Mouse (Mus musculus) right cerebral cortex, postnatal 4 days (tissue): ENCODE data around the gene Cd2ap.
"Not testable (repeated sequence)": the region's sequence is repeated elsewhere in the genome, so short reads cannot be mapped to it uniquely, and the experiment has no call there.

Experiments
- DNase-seq: peaks from one replicate; pipeline ENCODE4 v3.0.0-alpha.2; 2022

The Cd2ap gene

GRCm38 (mm10) chr17:42876001-42876903 lies at the start of gene Cd2ap:
Gene Cd2ap, minus strand, starts transcription at chr17:42876665.
- DNase-seq: peak; percentile 98

- no peak for DNase-seq
Observed at GRCm38 (mm10) chr17:42924731-42925130, 48.3 kb upstream of the Cd2ap start.

GRCm38 (mm10) chr17:42918810-42919209 lies 42.3 kb upstream of the Cd2ap start:
- DNase-seq: no peak

- no peak for DNase-seq
Observed at GRCm38 (mm10) chr17:42914726-42915125, 38.3 kb upstream of the Cd2ap start.

- no peak for DNase-seq
Observed at GRCm38 (mm10) chr17:42912193-42912592, 35.7 kb upstream of the Cd2ap start.

- DNase-seq: no peak
Observed at GRCm38 (mm10) chr17:42910476-42910875, 34.0 kb upstream of the Cd2ap start.

GRCm38 (mm10) chr17:42909376-42909775 lies 32.9 kb upstream of the Cd2ap start:
- DNase-seq: no peak

GRCm38 (mm10) chr17:42908744-42909370 lies 32.4 kb upstream of the Cd2ap start:
- DNase-seq: no peak

GRCm38 (mm10) chr17:42908136-42908535 lies 31.7 kb upstream of the Cd2ap start:
- DNase-seq: no peak

- DNase-seq: not testable (repeated sequence)
Observed at GRCm38 (mm10) chr17:42906456-42906855, 30.0 kb upstream of the Cd2ap start.

GRCm38 (mm10) chr17:42905919-42906318 lies 29.5 kb upstream of the Cd2ap start:
- DNase-seq: no peak

GRCm38 (mm10) chr17:42900795-42901194 lies 24.3 kb upstream of the Cd2ap start:
- no peak for DNase-seq

GRCm38 (mm10) chr17:42887282-42887707 lies 10.8 kb upstream of the Cd2ap start:
- DNase-seq: no peak

GRCm38 (mm10) chr17:42885091-42885501 lies 8.6 kb upstream of the Cd2ap start:
- DNase-seq: no peak

- DNase-seq: no peak
Observed at GRCm38 (mm10) chr17:42884382-42884781, 7.9 kb upstream of the Cd2ap start.

- no peak for DNase-seq
Observed at GRCm38 (mm10) chr17:42883769-42884168, 7.3 kb upstream of the Cd2ap start.

GRCm38 (mm10) chr17:42883315-42883714 lies 6.8 kb upstream of the Cd2ap start:
- no peak for DNase-seq

- DNase-seq: no peak
Observed at GRCm38 (mm10) chr17:42882873-42883272, 6.4 kb upstream of the Cd2ap start.

- DNase-seq: no peak
Observed at GRCm38 (mm10) chr17:42876904-42877425, 500 bp upstream of the Cd2ap start.

GRCm38 (mm10) chr17:42875571-42876000 lies 879 bp downstream of the Cd2ap start:
- DNase-seq: peak; percentile 30

GRCm38 (mm10) chr17:42875015-42875414 lies 1.4 kb downstream of the Cd2ap start:
- no peak for DNase-seq

GRCm38 (mm10) chr17:42870465-42870864 lies 6.0 kb downstream of the Cd2ap start:
- no peak for DNase-seq

GRCm38 (mm10) chr17:42863186-42863585 lies 13.3 kb downstream of the Cd2ap start:
- DNase-seq: no peak

- DNase-seq: no peak
Observed at GRCm38 (mm10) chr17:42860370-42860769, 16.1 kb downstream of the Cd2ap start.
